Mouse (Mus musculus) small intestine, adult 2 months (tissue): ENCODE measurements around the gene Npas3. TPM values are rescaled to one million over a fixed set of nuclear protein-coding genes. Genes with fewer than 3 reads are reported as not detected.

ENCODE experiments used
- H3K27ac ChIP-seq: fragments of 200-500 bp; 2 replicates; pipeline ENCODE4 v1.5.1; 2012; ENCODE audit warnings: low read depth, low read length, control low read depth, inconsistent platforms; ENCODE audit not compliant: insufficient read depth
- H3K27me3 ChIP-seq: fragments of 200-500 bp; 2 replicates; pipeline ENCODE4 v1.6.1; 2012; ENCODE audit warnings: mild to moderate bottlenecking, moderate library complexity, low read length, inconsistent platforms; ENCODE audit not compliant: control insufficient read depth, insufficient read depth
- H3K36me3 ChIP-seq: fragments of 200-500 bp; 2 replicates; pipeline ENCODE4 v1.6.1; 2012; ENCODE audit warnings: mild to moderate bottlenecking, low read length, control low read depth, inconsistent platforms; ENCODE audit not compliant: control insufficient read depth, insufficient read depth
- H3K4me1 ChIP-seq: fragments of 200-500 bp; 2 replicates; pipeline ENCODE4 v1.6.1; 2012; ENCODE audit warnings: low read length, inconsistent platforms, mixed read lengths; ENCODE audit not compliant: control insufficient read depth, insufficient read depth, insufficient read length
- H3K4me3 ChIP-seq: fragments of 200-500 bp; 2 replicates; pipeline ENCODE4 v1.5.1; 2012; ENCODE audit warnings: low read depth, mild to moderate bottlenecking, control low read depth, inconsistent platforms, low read length, moderate library complexity
- CTCF ChIP-seq: fragments of 200-500 bp; IDR thresholded peaks from 2 replicates; pipeline ENCODE4 v1.5.1; 2012; ENCODE audit warnings: low read depth, mild to moderate bottlenecking, control low read depth, inconsistent platforms, low read length, moderate library complexity, mixed read lengths; ENCODE audit not compliant: insufficient replicate concordance, insufficient read length; ENCODE audit errors: extremely low read depth
- POLR2A ChIP-seq: fragments of 200-500 bp; IDR thresholded peaks from 2 replicates; pipeline ENCODE4 v1.6.1; 2012; ENCODE audit warnings: low read depth, mild to moderate bottlenecking, control low read depth, inconsistent platforms, low read length, moderate library complexity
- WGBS: fragments of 180-500 bp; shearing (Covaris S2); methylation state at CpG from one replicate; pipeline ENCODE4 v1.1.7; 2018; 5-methylcytosine and 5-hydroxymethylcytosine counted together
- polyA plus RNA-seq: library from polyadenylated mRNA; depleted of rRNA; stranded (reverse); fragments of >200 nt; gene quantifications from 2 replicates; pipeline ENCODE4 v1.2.3, GENCODE M21; 2012; rRNA removed

The Npas3 gene
- 0.01 and 0.13 TPM in 2 replicates for polyA plus RNA-seq

DNA sequence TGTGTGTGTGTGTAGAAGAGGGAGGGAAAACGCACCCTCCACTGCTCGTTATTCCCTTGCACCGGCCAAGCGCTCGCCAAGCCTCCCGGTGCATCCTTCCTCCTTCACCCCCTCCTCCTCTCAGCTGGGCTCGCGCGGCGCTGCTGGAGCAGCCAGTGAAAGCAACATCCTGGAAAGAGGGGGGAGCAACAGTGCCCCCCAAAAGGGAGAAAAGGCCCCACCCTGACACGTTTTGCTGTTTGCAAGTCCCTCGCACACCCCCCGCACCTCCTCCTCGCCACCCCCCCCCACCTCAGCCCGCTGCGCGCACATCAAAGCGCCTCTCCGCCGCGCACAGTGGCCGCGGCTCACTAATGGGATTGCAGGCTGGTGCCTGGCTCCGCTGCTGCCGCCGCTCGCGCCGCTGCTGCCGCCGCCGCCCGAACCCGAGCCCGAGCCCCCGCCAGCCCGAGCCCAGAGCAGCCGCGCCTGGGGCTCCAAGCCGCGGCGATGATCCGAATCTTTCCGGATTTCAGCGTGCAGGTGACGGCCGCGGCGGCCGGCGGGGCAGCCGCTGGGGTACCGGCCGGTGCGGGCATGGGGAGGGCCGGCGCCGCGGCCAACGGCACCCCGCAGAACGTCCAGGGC is at the start of gene Npas3:
TSS of gene Npas3 (plus strand) at position 577 of the 627 bp plus-strand sequence.
- Histone ChIP-seq H3K27me3 (peaks cover 51% of the 10 kb centered on the region), H3K27ac (no peak within 1 kb of the TSS), H3K4me1 (no peaks in the 10 kb centered on the region), H3K36me3 (no peaks in the 10 kb centered on the region), H3K4me3 (peak within 1 kb of the TSS; percentile 18; the same call in 1 of the 2 replicates)
- WGBS: 2% methylated on average over 59 of the region's 62 CpGs
- TF ChIP-seq CTCF (no peak), POLR2A (no peak)

DNA sequence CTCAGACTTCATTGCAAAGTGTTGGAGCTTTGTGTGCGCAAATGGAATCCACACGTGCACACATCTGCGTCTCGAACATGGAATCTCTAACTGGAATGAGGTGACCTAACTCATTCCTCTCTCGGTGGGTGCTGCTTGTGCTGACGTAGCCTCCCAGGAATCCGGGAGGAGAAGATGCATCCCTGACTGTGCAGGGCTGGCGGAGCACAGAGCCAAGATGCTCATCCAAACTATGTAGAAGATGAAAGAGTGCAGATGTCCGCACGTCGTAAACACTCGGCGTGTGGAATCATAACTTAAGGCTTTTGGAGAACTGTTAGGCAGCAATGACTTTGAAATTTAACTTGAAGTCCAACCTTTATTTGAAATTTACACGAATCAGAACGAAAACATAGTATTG is 31.3 kb upstream of the Npas3 start:
- no peak overlapping the region for H3K4me3 ChIP-seq
- H3K4me1 ChIP-seq: no peaks in the 10 kb centered on the region
- no peaks in the 10 kb centered on the region for H3K27me3 ChIP-seq
- no peak overlapping the region for H3K27ac ChIP-seq
- TF ChIP-seq POLR2A: no peak
- 82% methylated on average over 15 of the region's 15 CpGs for WGBS
- no peaks in the 10 kb centered on the region for H3K36me3 ChIP-seq

DNA sequence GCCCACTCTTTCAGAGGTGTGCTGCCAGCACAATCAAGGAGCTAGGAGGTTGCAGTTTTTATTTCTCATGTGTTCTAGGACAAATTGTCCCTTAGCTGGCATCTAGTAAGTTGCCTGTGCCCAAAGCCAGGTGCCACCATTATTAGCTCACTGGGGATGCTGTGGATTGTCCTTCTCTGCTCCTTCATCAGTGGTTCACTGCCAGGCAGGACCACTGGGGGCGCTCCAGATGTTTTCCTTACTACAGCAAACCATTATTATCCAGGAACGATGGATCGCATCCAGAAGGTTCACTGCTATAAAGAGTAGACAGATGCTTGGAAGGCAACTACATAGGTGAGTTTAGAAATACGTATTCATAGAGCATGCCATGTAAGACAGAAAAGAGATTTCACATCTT is 25.7 kb upstream of the Npas3 start:
- 72% methylated on average over 4 of the region's 4 CpGs for WGBS
- Histone ChIP-seq H3K4me1 (no peaks in the 10 kb centered on the region), H3K27ac (no peak overlapping the region), H3K4me3 (no peak overlapping the region), H3K36me3 (no peaks in the 10 kb centered on the region), H3K27me3 (no peaks in the 10 kb centered on the region)
- TF ChIP-seq POLR2A (no peak), CTCF (no peak)

DNA sequence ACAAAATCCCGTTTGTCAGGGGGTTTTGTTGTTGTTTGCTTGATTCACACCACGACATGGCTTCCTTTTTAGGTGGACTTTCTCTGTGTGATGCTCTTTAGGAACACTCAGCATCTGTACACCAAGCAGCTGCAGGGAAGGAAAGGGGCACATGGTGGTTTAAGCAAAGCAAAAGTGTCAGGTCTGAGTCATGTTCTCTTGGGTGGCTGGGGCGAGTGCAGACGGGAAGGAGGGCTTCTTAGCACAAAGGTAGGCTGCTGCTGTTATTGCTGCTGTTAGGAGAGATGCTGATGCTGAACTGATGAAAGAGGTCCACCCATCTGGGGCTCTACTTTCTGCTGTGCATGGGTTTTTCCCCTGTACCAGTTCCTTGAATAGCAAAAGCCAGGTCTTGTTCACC is 21.1 kb upstream of the Npas3 start:
- Histone ChIP-seq H3K4me3 (no peak overlapping the region), H3K36me3 (no peaks in the 10 kb centered on the region), H3K27ac (no peak overlapping the region), H3K4me1 (no peaks in the 10 kb centered on the region), H3K27me3 (no peaks in the 10 kb centered on the region)
- TF ChIP-seq POLR2A (no peak), CTCF (no peak)
- 46% methylated on average over 4 of the region's 4 CpGs for WGBS

DNA sequence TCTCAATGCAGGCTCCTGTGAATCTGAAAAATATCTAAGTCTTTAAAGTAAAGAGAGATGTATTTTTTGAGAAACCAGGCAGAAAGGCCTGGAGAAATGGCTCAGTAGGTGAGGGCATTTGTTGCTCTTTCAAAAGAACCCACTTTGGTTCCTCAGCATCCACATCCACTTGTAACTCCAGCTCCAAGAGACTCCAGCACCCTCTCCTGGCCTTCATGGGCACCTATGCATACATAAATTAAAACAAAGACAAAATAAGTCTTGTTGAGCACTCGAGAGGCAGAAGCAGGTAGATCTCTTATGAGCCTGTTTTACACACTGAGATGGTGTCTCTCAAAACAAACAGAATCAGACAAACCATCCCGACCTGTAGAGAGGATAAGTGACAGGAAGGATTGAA is 19.1 kb upstream of the Npas3 start:
- no peaks in the 10 kb centered on the region for H3K27me3 ChIP-seq
- H3K4me3 ChIP-seq: no peak overlapping the region

DNA sequence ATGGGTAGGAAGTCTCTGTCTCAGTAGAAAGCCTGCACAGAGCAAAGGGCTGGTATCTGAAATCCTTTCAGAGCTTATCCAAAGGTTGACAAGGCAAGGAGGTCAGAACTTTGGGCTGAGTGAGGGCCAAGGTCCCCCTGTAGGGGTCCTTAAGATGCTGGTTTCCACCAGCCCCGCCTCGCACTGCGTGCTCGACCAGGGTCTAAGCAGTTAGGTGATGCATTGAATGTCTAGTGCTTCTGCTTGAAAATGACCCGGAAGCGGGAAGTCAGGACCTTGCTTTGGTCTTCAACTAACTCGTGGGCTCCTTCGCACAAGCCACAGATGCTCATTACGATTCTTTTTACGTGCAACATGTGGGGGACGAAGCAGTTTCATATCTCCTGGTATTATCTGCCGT is 2.3 kb upstream of the Npas3 start:
- WGBS: 5% methylated on average over 12 of the region's 12 CpGs
- no peaks in the 10 kb centered on the region for H3K36me3 ChIP-seq
- H3K27me3 ChIP-seq: peaks cover 34% of the 10 kb centered on the region
- no peak for TF ChIP-seq CTCF
- TF ChIP-seq POLR2A: no peak
- no peak overlapping the region for H3K27ac ChIP-seq
- no peaks in the 10 kb centered on the region for H3K4me1 ChIP-seq
- no peak overlapping the region for H3K4me3 ChIP-seq

More for the DNA sequence above, 19.1 kb upstream of the Npas3 start:
- no peaks in the 10 kb centered on the region for H3K4me1 ChIP-seq
- H3K27ac ChIP-seq: no peak overlapping the region
- WGBS: 43% methylated on average over 2 of the region's 2 CpGs
- no peak for TF ChIP-seq POLR2A
- TF ChIP-seq CTCF: no peak
- H3K36me3 ChIP-seq: no peaks in the 10 kb centered on the region

DNA sequence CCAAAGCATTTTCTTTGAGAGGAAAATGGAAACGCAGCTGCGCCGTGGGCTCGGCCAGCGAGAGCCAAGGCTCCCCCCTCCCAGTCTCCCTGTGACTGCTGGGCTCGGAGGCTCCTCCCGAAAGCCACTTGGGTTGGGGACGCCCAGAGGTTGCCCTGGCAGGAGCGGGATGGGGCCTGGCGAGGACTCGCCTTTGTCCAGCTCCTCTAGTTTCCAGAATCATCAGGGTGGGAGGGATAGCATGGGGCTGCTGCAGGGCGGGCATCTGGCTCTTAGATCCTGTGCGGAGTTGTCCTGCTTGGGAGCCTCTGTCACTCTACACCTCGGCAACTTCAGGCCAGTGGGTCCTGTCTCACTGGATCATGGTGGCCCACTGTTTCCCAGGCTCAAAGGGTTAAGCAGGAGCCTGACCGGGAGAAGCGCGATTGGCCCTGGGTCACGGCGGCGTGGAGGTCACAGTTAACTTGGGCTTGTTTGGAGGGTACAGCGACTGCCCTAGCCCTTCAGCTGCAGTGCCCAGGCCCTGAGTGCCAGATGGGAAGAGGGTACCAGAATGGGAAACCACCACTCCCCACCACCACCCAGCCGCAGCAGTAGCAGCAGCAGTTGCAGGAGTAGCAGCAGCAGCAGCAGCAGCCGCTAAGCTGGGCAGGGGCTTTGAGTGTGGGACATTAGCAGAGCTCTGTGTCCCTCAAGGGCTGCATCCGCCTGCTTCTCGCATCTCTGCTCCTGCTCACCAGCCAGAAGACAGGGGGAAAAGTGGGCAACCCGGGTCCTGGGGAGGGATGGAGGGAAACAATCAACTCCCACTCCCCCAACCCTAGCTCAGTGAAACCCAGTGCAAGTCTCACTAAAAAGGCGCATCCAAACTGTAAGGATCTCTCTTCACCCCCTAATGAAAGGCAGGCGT is 1.6 kb upstream of the Npas3 start:
- H3K27me3 ChIP-seq: peaks cover 39% of the 10 kb centered on the region
- WGBS: 3% methylated on average over 28 of the region's 28 CpGs
- no peaks in the 10 kb centered on the region for H3K36me3 ChIP-seq
- no peak overlapping the region for H3K27ac ChIP-seq
- no peak for TF ChIP-seq CTCF
- no peak for TF ChIP-seq POLR2A
- H3K4me1 ChIP-seq: no peaks in the 10 kb centered on the region
- no peak overlapping the region for H3K4me3 ChIP-seq
